Mouse (Mus musculus) limb, embryonic 14.5 days (tissue): Measurements from ENCODE around the gene Dut. TPM values are rescaled to one million over a fixed set of nuclear protein-coding genes. Genes with fewer than 3 reads are reported as not detected.

ENCODE experiments used
- ATAC-seq: fragments of 200-750 bp; cut with Nextera tagmentation; 2 replicates; pipeline ENCODE4 v1.8.0; 2017; ENCODE audit warnings: low read depth, moderate number of reproducible peaks, moderate TSS enrichment; ENCODE audit not compliant: low FRiP score
- DNase-seq: peaks from one replicate; pipeline ENCODE4 v3.0.0-alpha.2; 2015; ENCODE audit warnings: low spot score
- H3K27ac ChIP-seq: fragments of 300-500 bp; sonication (generic); replicated peaks from 2 replicates; pipeline ENCODE4 v1.5.1; 2014; ENCODE audit warnings: low read depth, mild to moderate bottlenecking, low read length, moderate library complexity, mixed read lengths
- H3K27me3 ChIP-seq: fragments of 300-500 bp; sonication (generic); 2 replicates; pipeline ENCODE4 v1.6.1; 2014; ENCODE audit warnings: low read length, mixed read lengths; ENCODE audit not compliant: control insufficient read depth, insufficient read depth
- H3K36me3 ChIP-seq: fragments of 300-500 bp; sonication (generic); 2 replicates; pipeline ENCODE4 v1.6.1; 2014; ENCODE audit warnings: mild to moderate bottlenecking, low read length, moderate library complexity, mixed read lengths; ENCODE audit not compliant: control insufficient read depth, insufficient read depth
- H3K4me1 ChIP-seq: fragments of 300-500 bp; sonication (generic); 2 replicates; pipeline ENCODE4 v1.6.1; 2014; ENCODE audit warnings: antibody characterized with exemption, low read length, mixed read lengths; ENCODE audit not compliant: control insufficient read depth, insufficient read depth
- H3K4me2 ChIP-seq: fragments of 300-500 bp; sonication (generic); replicated peaks from 2 replicates; pipeline ENCODE4 v1.6.1; 2014; ENCODE audit warnings: low read depth, mild to moderate bottlenecking, low read length, moderate library complexity; ENCODE audit not compliant: severe bottlenecking
- H3K4me3 ChIP-seq: fragments of 300-500 bp; sonication (generic); replicated peaks from 2 replicates; pipeline ENCODE4 v1.5.1; 2014; ENCODE audit warnings: low read length
- H3K9ac ChIP-seq: fragments of 300-500 bp; sonication (generic); 2 replicates; pipeline ENCODE4 v1.6.1; 2014; ENCODE audit warnings: mild to moderate bottlenecking, low read depth, low read length, moderate library complexity; ENCODE audit not compliant: severe bottlenecking
- H3K9me3 ChIP-seq: fragments of 300-500 bp; sonication (generic); 2 replicates; pipeline ENCODE4 v1.6.1; 2016; ENCODE audit warnings: low read length; ENCODE audit not compliant: control insufficient read depth
- POLR2A ChIP-seq: fragments of 200-500 bp; IDR thresholded peaks from 2 replicates; pipeline ENCODE4 v1.8.0; 2012; ENCODE audit warnings: inconsistent platforms, mild to moderate bottlenecking, moderate library complexity, borderline replicate concordance; ENCODE audit not compliant: insufficient read depth, insufficient read length; ENCODE audit errors: extremely low read depth
- WGBS: fragments of 180-500 bp; shearing (Covaris S2); extraction: QIAGEN DNeasy Blood & Tissue Kit; methylation state at CpG from one replicate; pipeline ENCODE4 v1.1.7; 2014; 5-methylcytosine and 5-hydroxymethylcytosine counted together
- polyA plus RNA-seq, 2 experiments: library from polyadenylated mRNA; depleted of rRNA in 1 of 2; stranded (reverse) in 1 of 2; unstranded in 1 of 2; fragments of >200 nt; fragmentation: Nextera tagmentation in 1 of 2; extraction: Ambion mirVana in 1 of 2; gene quantifications; 2 replicates each; pipeline versions ENCODE4 v1.2.1 to v1.2.3; 2012 to 2014

The Dut gene
- polyA plus RNA-seq, 2 experiments = 101 to 129 TPM

DNA sequence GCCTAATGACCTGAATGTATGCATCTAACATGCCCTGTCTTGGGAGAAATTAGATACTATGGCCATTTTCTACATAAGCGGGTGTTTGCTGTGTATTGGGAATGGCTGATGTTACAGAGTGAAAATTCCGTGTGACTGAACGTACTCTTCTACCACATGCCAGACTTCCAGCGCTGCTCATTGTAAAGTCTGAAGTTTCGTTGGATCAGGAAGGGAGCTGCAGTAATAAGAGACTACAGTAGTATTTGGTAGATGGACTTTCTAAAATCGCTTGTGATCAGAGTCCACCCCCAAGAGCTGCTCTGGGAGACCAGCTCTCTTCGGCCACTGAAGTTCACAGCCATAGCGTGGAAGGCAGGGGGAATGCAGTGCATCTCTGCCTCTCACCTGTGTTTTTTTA, 1.3 kb downstream of the Dut start:
- H3K27ac ChIP-seq = peak overlapping the region; percentile 95
- H3K36me3 ChIP-seq = peaks cover 24% of the 10 kb centered on the region
- no peak for TF ChIP-seq POLR2A
- peak overlapping the region; percentile 67 for H3K4me2 ChIP-seq
- peaks cover 9% of the 10 kb centered on the region for H3K4me1 ChIP-seq
- no peaks in the 10 kb centered on the region for H3K9me3 ChIP-seq
- ATAC-seq (no peak), DNase-seq (peak; percentile 27)
- under 1% methylated on average over 8 of the region's 8 CpGs for WGBS
- H3K9ac ChIP-seq = peak overlapping the region; percentile 88
- no peaks in the 10 kb centered on the region for H3K27me3 ChIP-seq
- H3K4me3 ChIP-seq = peak overlapping the region; percentile 75

DNA sequence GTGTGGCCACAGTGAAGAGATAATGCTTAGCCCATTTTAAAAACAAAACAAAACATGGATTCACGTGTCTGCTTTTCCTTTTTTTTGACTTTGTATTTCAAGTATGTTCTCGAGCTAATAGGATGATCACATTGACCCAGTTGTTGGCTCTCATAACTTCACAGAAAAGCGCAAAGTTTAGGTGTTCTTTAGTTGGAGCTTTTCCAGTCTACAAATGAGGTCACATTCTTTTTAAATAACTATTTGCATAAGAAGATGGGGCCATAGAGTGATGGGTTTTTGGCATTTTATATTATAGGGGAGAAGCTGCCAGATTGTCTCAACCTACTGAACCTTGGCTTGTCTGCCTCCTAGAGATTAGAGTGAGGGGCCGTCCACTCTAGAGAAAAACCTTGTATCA, 2.3 kb downstream of the Dut start:
- no peak for TF ChIP-seq POLR2A
- Histone ChIP-seq H3K9me3 (no peaks in the 10 kb centered on the region), H3K27me3 (no peaks in the 10 kb centered on the region), H3K4me1 (peaks cover 9% of the 10 kb centered on the region), H3K9ac (no peak overlapping the region), H3K4me2 (peak overlapping the region; percentile 67; the same call in 1 of the 2 replicates), H3K4me3 (peak overlapping the region; percentile 75; the same call in 1 of the 2 replicates), H3K27ac (no peak overlapping the region), H3K36me3 (peaks cover 35% of the 10 kb centered on the region)
- no peak for DNase-seq
- WGBS = 86% methylated on average over 4 of the region's 4 CpGs
- no peak for ATAC-seq

DNA sequence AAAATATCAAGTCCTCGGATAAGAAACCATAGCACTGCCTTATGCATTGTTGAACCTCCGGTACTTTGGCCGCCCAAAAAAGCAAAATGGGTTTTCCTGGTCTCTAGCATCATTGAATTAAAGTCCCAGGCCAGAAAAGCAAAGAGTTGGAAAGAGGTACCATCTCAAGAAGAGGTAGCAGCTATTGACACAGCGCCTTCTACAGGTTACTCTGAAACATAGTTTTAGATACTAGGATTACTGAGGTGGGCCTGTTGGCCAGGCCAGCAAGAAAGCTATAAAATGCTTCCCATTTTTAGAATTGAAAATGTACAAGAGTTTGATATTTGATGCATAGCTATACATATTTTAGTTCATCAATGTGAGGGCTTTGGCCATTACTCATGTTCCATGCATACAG, 2.9 kb downstream of the Dut start:
- no peak overlapping the region for H3K4me3 ChIP-seq

DNA sequence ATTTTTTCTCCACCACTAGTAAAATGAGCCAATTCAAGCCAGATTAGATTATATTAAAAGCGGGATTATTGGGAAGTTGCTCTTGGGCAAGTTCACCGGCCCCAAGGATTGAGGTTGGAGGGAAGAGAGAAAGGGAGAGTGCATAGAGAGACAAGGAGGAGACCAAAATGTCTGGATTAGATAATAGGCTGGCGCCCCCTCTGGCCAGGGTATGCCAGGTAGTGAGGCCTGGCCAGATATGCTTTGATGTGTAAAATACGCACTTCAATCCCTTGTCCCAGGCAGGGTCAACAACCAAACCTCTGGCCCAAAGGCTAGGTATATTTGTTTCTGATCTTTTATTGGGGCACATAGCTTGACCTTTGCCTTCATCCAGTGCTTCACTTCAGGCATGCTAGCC, 4.8 kb downstream of the Dut start:
- Histone ChIP-seq H3K27me3 (no peaks in the 10 kb centered on the region), H3K4me3 (no peak overlapping the region), H3K27ac (no peak overlapping the region), H3K4me1 (peaks cover 6% of the 10 kb centered on the region), H3K9me3 (no peaks in the 10 kb centered on the region), H3K36me3 (peaks cover 55% of the 10 kb centered on the region), H3K4me2 (no peak overlapping the region), H3K9ac (no peak overlapping the region)
- no peak for TF ChIP-seq POLR2A
- DNase-seq (no peak), ATAC-seq (no peak)
- 86% methylated on average over 4 of the region's 4 CpGs for WGBS

More for the DNA sequence above, 2.9 kb downstream of the Dut start:
- Histone ChIP-seq H3K27me3 (no peaks in the 10 kb centered on the region), H3K9ac (no peak overlapping the region), H3K9me3 (no peaks in the 10 kb centered on the region), H3K27ac (no peak overlapping the region), H3K36me3 (peaks cover 40% of the 10 kb centered on the region), H3K4me1 (peaks cover 9% of the 10 kb centered on the region), H3K4me2 (no peak overlapping the region)
- 92% methylated on average over 4 of the region's 4 CpGs for WGBS
- TF ChIP-seq POLR2A = no peak
- DNase-seq = no peak
- no peak for ATAC-seq

DNA sequence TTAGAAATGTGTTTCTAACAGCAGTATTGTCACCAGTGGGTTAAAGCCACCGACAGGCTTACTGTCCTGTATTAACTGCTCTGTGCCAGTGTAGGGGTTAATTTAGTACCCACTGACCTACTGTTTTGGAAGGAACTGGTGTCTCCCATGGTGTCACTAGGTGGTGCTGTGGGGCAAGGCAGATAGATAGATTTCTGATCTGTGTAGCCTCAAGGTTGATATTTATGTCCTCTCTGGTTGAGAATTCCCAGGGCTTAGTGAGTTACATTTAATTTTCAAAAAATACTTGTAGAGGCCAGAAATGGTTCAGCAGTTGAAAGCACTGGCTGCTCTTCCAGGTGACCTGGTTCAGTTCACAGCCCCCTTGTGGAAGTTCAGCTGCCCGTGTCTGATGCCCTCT, 5.3 kb downstream of the Dut start:
- Histone ChIP-seq H3K36me3 (peaks cover 60% of the 10 kb centered on the region), H3K27ac (no peak overlapping the region), H3K4me3 (no peak overlapping the region), H3K4me2 (no peak overlapping the region), H3K9me3 (no peaks in the 10 kb centered on the region), H3K4me1 (peaks cover 6% of the 10 kb centered on the region), H3K27me3 (no peaks in the 10 kb centered on the region), H3K9ac (no peak overlapping the region)
- no peak for TF ChIP-seq POLR2A
- ATAC-seq (no peak), DNase-seq (peak; percentile 34)
- 51% methylated on average over 2 of the region's 2 CpGs for WGBS

DNA sequence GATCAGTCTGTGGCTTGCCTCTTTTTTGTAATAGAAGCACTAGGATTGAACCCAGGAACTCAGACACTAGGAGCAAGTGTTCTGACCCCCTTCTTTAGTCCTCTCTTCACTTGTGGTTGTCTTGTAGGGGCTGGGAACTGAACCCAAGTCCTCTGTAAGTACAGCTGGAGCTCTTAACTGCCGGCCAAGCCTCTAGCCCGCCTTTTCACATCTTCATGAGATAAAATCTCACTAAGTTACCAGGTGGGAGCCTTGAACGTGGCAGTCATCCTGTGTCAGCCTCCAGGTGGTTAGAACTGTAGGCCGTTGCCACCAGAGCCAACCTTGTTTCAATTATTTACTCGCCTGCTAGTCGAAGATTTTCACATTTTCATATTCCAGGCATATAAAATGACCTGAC, 6.7 kb downstream of the Dut start:
- peaks cover 70% of the 10 kb centered on the region for H3K36me3 ChIP-seq
- 95% methylated on average over 6 of the region's 6 CpGs for WGBS
- H3K4me3 ChIP-seq = no peak overlapping the region
- no peaks in the 10 kb centered on the region for H3K27me3 ChIP-seq
- H3K4me2 ChIP-seq = no peak overlapping the region
- TF ChIP-seq POLR2A = no peak
- DNase-seq = no peak
- H3K27ac ChIP-seq = no peak overlapping the region
- no peak overlapping the region for H3K9ac ChIP-seq
- ATAC-seq = no peak
- no peaks in the 10 kb centered on the region for H3K9me3 ChIP-seq
- H3K4me1 ChIP-seq = peaks cover 4% of the 10 kb centered on the region
